Mouse (Mus musculus) T-cell, adult 2 months (primary cell): Measurements from ENCODE around the gene Syndig1.

Experiments
- DNase-seq: peaks from one replicate; pipeline ENCODE4 v3.0.0; 2022; ENCODE audit warnings: low spot score

The Syndig1 gene

DNA sequence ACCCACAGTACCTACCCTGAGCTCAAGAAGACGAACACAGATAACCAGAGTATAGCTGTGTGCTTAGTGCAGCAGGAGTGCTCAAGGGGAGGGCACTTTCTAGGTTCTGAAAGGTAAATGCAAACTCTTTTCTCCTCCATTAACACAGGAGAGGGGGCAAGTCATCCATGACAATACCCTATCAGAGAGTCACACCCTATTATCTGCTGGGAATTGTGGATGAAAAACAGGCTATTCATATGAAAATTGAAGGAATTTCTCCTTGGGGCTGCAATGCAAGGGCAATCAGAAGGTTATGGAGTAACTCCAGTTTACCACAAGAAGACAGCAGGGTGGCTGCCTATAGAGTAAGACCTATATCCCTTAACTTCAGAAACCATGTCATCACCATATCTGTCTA lies 154.1 kb downstream of the Syndig1 start:
- no peak for DNase-seq

DNA sequence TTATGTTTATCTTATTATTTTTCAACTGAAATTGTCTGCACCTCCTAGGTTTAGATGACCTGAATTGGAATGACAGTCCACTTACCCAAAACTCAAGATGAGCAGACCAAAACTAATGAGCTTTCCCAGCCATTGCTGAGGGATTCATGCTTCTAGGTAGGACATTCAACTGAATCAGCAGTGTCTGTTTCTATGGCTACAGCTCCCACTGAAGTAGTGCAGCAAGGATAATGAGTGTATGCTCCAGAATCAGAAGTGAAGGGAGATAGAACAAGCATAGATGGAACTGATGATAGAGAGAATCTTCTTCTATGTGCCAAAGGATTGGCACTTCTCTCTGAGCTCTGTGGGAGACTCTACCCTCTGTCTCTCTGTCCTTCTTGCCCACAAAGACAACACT lies 158.6 kb downstream of the Syndig1 start:
- DNase-seq, result no peak

DNA sequence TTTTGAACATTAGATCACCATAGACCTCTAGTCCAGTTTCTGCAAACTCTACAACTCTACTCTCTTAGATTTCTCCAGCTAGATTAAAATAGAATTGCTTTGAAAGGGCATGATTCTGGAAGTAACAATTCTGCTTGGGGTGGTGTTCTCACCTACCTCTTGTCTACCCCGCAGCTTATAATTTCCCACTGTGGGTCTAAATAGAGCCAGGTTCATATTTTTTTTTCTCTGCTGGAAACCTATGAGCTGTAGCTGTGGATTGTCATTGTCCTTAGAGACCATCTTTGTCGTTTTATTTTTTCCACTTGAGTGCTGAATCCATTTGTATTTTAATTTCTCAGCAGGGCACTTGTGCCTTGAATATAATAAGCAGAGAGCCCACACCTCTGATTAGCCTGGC lies 162.5 kb downstream of the Syndig1 start:
- no peak for DNase-seq

- DNase-seq, result no peak
These were observed 163.9 kb downstream of the Syndig1 start for GRCm38 (mm10) chr2:149992921-149993320.

DNA sequence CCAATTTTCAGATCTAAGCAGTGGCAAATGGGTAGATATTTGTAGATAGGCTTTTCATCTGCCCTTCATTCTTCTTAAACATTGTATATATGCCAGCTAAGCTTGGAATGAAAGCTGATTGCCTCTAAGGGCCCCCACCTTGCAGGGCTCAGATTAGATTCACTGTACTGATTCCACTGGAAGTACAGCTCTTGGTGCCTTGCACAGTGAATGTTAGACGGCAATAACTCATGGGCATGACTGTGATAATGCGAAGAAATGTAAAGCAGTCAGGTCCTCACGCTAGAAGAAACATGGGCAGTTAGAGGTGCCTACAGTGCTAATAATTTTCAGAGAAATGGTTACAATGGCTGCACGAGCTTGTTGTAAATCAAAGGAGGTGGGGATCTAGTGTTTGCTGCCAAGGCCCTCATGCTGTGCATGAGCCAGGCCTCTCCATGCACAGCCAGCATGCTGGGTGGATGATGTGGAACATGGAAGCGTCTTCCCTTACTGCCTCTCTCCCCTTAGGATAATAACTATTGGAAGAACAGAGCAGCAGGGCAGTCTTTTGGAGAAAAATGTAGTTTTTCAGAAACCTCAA lies 167.5 kb downstream of the Syndig1 start:
- no peak for DNase-seq

DNA sequence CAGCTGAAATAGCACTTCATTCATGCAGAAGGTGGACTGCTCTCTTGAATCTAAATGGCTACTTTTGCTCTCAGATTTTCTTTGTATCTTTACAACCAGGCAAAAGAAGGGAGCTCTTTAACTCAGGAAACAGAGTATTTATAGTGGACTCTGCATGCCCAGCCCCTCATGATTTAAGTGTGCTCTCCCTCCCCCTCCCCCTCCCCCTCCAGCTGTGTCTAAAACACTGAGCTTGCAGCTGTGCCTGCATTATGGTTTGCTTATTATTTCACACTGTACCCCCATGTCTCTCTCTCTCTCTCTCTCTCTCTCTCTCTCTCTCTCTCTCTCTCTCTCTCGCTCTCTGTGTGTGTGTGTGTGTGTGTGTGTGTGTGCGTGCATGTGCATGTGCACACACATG lies 168.6 kb downstream of the Syndig1 start:
- no peak for DNase-seq

GRCm38 (mm10) chr2:149998373-149999108 lies 169.5 kb downstream of the Syndig1 start:
- no peak for DNase-seq

DNA sequence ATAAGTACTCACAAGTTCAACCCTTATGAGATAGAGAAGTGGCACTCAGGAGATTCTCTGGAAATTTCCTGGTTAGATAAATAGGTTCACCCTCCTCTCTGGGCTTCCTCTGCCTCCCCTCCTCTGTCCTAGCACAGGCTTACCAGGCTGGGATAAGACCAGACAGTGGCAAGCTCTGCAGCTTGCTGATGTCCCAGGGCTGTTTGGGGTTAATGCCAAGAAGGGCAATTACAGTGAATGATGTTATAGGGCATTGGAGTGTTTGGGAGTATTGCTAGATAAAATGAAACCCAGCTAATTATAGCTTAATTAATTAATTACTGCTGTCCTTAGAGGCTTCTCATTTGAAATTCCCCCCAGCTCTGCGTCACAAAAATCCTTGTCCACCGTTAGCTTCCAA lies 171.6 kb downstream of the Syndig1 start:
- DNase-seq, result no peak

- DNase-seq, result no peak
These were observed 174.5 kb downstream of the Syndig1 start for GRCm38 (mm10) chr2:150003499-150003898.

GRCm38 (mm10) chr2:150012787-150013346 lies 183.9 kb downstream of the Syndig1 start:
- no peak for DNase-seq

DNA sequence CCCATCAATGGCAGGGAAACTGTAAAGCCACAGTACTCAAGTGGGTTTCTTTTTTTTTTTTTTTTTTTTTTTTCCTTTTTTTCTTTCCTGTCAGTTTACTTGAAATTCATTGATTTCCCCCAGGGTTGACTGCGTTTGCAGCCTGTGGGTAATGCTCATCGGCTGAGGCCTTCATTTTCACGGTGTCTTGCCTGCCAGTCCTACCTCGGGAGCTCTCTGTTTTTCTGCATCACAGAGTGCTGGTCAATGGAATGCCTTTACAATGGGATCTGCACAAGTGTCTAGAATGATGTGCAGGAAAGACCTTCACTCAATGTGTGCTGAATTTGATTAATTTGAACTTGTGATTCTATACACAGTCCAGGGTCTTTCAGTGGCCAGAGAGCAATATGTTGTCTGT lies 184.8 kb downstream of the Syndig1 start:
- DNase-seq, result no peak

- no peak for DNase-seq
These were observed 187.3 kb downstream of the Syndig1 start for GRCm38 (mm10) chr2:150016303-150016702.

DNA sequence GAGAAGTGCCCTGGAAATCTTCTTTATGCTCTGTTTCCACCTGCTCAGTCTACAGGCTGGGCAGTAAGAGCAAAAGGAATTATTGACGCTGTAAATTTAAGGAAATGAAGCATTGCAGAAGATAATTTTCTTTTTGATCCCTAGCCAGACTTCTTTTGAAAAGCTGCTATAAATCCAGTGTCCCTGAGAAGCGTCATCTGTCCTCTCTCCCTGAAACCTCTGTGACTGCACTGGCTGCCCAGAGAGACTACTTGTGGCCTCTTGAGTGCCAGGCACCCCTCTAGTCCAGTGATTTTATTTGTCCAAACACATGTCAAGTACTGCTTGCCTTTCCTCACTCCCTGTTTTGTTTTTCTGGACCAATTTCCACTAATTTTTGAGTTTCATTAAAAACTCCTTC lies 191.7 kb downstream of the Syndig1 start:
- no peak for DNase-seq

GRCm38 (mm10) chr2:150023873-150024339 lies 194.9 kb downstream of the Syndig1 start:
- no peak for DNase-seq

- no peak for DNase-seq
These were observed 214.5 kb downstream of the Syndig1 start for GRCm38 (mm10) chr2:150043531-150043930.
